Mouse (Mus musculus) gastrocnemius, postnatal 4 days (tissue): ENCODE measurements around the gene Selenos. TPM values are rescaled to one million over a fixed set of nuclear protein-coding genes. Genes with fewer than 3 reads are reported as not detected.

Experiments
- DNase-seq, 2 experiments: peaks; one replicate each; pipeline ENCODE4 v3.0.0; 2021 to 2022; ENCODE audit warnings: low spot score in 2 of 2, mixed read lengths in 2 of 2
- total RNA-seq, 2 experiments: library from RNA; stranded (reverse); gene quantifications; 2 replicates each; pipeline ENCODE4 v1.2.3; 2021

Selenos gene
- total RNA-seq, 2 experiments from 2014 or later, result 45.6 to 51.9 TPM

- DNase-seq, result no peak
Measured at GRCm38 (mm10) chr7:66083757-66084156, 4.3 kb downstream of the Selenos start.

- no peak for DNase-seq
Measured at GRCm38 (mm10) chr7:66084546-66084945, 5.1 kb downstream of the Selenos start.

- no peak for DNase-seq
Measured at GRCm38 (mm10) chr7:66087652-66088051, 8.2 kb downstream of the Selenos start.

GRCm38 (mm10) chr7:66088077-66088476 lies 8.6 kb downstream of the Selenos start:
- no peak for DNase-seq

GRCm38 (mm10) chr7:66090676-66091190 lies 11.3 kb downstream of the Selenos start:
- no peak for DNase-seq

- no peak for DNase-seq
Measured at GRCm38 (mm10) chr7:66091553-66091952, 12.1 kb downstream of the Selenos start.

GRCm38 (mm10) chr7:66092656-66093055 lies 13.2 kb downstream of the Selenos start:
- DNase-seq, result no peak

GRCm38 (mm10) chr7:66094141-66094540 lies 14.7 kb downstream of the Selenos start:
- peak in 1 of 2 experiments; percentile 27 for DNase-seq

GRCm38 (mm10) chr7:66098803-66099202 lies 19.4 kb downstream of the Selenos start:
- DNase-seq, result no peak

- DNase-seq, result no peak
Measured at GRCm38 (mm10) chr7:66101866-66102265, 22.4 kb downstream of the Selenos start.

- DNase-seq, result no peak
Measured at GRCm38 (mm10) chr7:66104531-66104930, 25.1 kb downstream of the Selenos start.

- DNase-seq, result no peak
Measured at GRCm38 (mm10) chr7:66105771-66106170, 26.3 kb downstream of the Selenos start.

- no peak for DNase-seq
Measured at GRCm38 (mm10) chr7:66106581-66107056, 27.2 kb downstream of the Selenos start.

GRCm38 (mm10) chr7:66107206-66107605 lies 27.8 kb downstream of the Selenos start:
- DNase-seq, result no peak

- DNase-seq, result no peak
Measured at GRCm38 (mm10) chr7:66107930-66108329, 28.5 kb downstream of the Selenos start.

GRCm38 (mm10) chr7:66108961-66109854 lies 29.8 kb downstream of the Selenos start, which contains the start of gene Chsy1:
Gene Chsy1, plus strand, starts transcription at chr7:66109515.
- peak; percentile 84 to 90 for DNase-seq

- peak in 1 of 2 experiments; percentile 54 for DNase-seq
Measured at GRCm38 (mm10) chr7:66109855-66110635, 30.6 kb downstream of the Selenos start.

- DNase-seq, result no peak
Measured at GRCm38 (mm10) chr7:66110636-66111112, 31.2 kb downstream of the Selenos start.

GRCm38 (mm10) chr7:66111211-66111610 lies 31.8 kb downstream of the Selenos start:
- DNase-seq, result no peak

GRCm38 (mm10) chr7:66113561-66113960 lies 34.1 kb downstream of the Selenos start:
- no peak for DNase-seq

GRCm38 (mm10) chr7:66115821-66116343 lies 36.4 kb downstream of the Selenos start:
- DNase-seq, result no peak
